13 mouse cellular contexts compared by ENCODE assay signal in the genomic region with DNA sequence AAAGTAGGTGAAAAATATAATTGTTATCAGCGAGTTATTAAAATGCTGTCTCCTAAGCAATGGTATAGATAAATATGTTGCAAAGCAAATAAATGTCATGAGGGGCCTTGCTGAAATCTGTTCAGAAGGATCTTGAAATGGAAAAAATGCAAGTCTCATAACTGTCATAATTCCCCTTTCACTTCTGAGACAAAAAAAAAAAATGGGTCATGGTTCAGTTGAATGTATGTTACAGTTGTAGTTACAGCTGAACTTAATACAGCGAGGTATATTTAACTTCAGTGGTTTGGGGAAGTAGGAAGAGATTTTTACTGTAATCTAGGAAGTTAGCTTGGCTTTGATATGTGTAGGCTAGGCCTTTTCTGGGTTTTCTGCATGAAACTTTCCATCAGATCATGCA. TPM values are rescaled to one million over a fixed set of nuclear protein-coding genes. Genes with fewer than 3 reads are reported as not detected.
DNase-seq lines count a peak whose midpoint lies in the region; ATAC-seq and TF ChIP-seq lines count a peak whose summit lies in the region.
"Had no signal": no experiment of that assay in that cellular context is flagged by ENCODE, and none has a peak within 500 bp of the region (broad histone marks: within the 10 kb centered on the region; RNA-seq: fewer than 3 reads in every experiment).

No protein-coding gene starts in this region.

- ATAC-seq in heart, embryonic 14.5 days (ENCODE audit: insufficient number of reproducible peaks, insufficient read depth, low FRiP score, low read depth): no peak
- no peak for ATAC-seq in midbrain, embryonic 11.5 days (ENCODE audit: low FRiP score)
- no peak for ATAC-seq in CD4-positive, CD25-positive, alpha-beta regulatory T cell, adult 4 months

- TF ChIP-seq POLR2A in cerebellum, adult 2 months (IDR thresholded peaks at IDR 0.05; ENCODE audit: borderline replicate concordance, insufficient read depth, low read length): no peak

- WGBS in cerebellum, adult 2 months: 76% methylated on average over 2 of the region's 2 CpGs
- WGBS in heart, embryonic 14.5 days: 69% methylated on average over 2 of the region's 2 CpGs
- WGBS in midbrain, embryonic 11.5 days: 79% methylated on average over 2 of the region's 2 CpGs
- 92% methylated on average over 2 of the region's 2 CpGs for WGBS in midbrain, embryonic 10.5 days

- no peak overlapping the region for H3K27ac ChIP-seq in cerebellum, adult 2 months (ENCODE audit: insufficient read depth, low read length)
- no peak overlapping the region for H3K27ac ChIP-seq in heart, embryonic 14.5 days (replicated peaks in 1 of 2; ENCODE audit: control insufficient read depth in 1 of 2, insufficient read depth in 1 of 2, low read depth in 2 of 2, low read length in 2 of 2)
- no peak overlapping the region for H3K27ac ChIP-seq in midbrain, embryonic 11.5 days (ENCODE audit: low read depth, low read length)
- no peak overlapping the region for H3K27ac ChIP-seq in midbrain, embryonic 10.5 days (replicated peaks)
- H3K27ac ChIP-seq: limb, embryonic 13.5 days had no signal

- peak overlapping the region; percentile 97 for H3K4me2 ChIP-seq in heart, embryonic 14.5 days (ENCODE audit: low read length)
- H3K4me2 ChIP-seq in midbrain, embryonic 11.5 days: no peak overlapping the region

- H3K4me1 ChIP-seq in cerebellum, adult 2 months (ENCODE audit: control insufficient read depth, insufficient read depth, low read length): peaks cover 3% of the 10 kb centered on the region
- H3K4me1 ChIP-seq in heart, embryonic 14.5 days (ENCODE audit: control insufficient read depth in 2 of 2, insufficient read depth in 2 of 2, low read length in 2 of 2): peaks cover 3 to 29% of the 10 kb centered on the region in 2 experiments; a peak in 3 of 4 replicates
- H3K4me1 ChIP-seq in midbrain, embryonic 11.5 days (ENCODE audit: control insufficient read depth, insufficient read depth, low read length): peaks cover 5% of the 10 kb centered on the region; the same call in 1 of the 2 replicates
- H3K4me1 ChIP-seq in midbrain, embryonic 10.5 days: peaks cover 10% of the 10 kb centered on the region

- no peaks in the 10 kb centered on the region for H3K27me3 ChIP-seq in cerebellum, adult 2 months (ENCODE audit: control insufficient read depth, insufficient read depth, low read length)
- H3K27me3 ChIP-seq in heart, embryonic 14.5 days (ENCODE audit: control insufficient read depth, insufficient read depth, low read length): no peaks in the 10 kb centered on the region
- no peaks in the 10 kb centered on the region for H3K27me3 ChIP-seq in midbrain, embryonic 11.5 days (ENCODE audit: control insufficient read depth, insufficient read depth, low read length)
- peaks cover 13% of the 10 kb centered on the region; the same call in 1 of the 2 replicates for H3K27me3 ChIP-seq in midbrain, embryonic 10.5 days (ENCODE audit: low read depth, poor library complexity, severe bottlenecking)
- H3K27me3 ChIP-seq: limb, embryonic 13.5 days had no signal

- peak overlapping the region; percentile 97 for H3K4me3 ChIP-seq in cerebellum, adult 2 months (replicated peaks; ENCODE audit: insufficient read depth, low read depth, low read length)
- H3K4me3 ChIP-seq in heart, embryonic 14.5 days (ENCODE audit: control insufficient read depth in 1 of 2, insufficient read depth in 1 of 2, low read depth in 1 of 2, low read length in 2 of 2): peak overlapping the region in 1 of 2 experiments; percentile 82; a peak in 2 of 4 replicates
- H3K4me3 ChIP-seq in midbrain, embryonic 11.5 days (ENCODE audit: low read depth, low read length): no peak overlapping the region
- no peak overlapping the region for H3K4me3 ChIP-seq in midbrain, embryonic 10.5 days

- DNase-seq in cerebellum, adult 2 months: no peak
- no peak for DNase-seq in cerebellum, postnatal 4 days (ENCODE audit: low spot score in 2 of 2)
- DNase-seq in heart, adult 18-20 months: no peak
- DNase-seq in midbrain, embryonic 11.5 days (ENCODE audit: low spot score, missing footprints): peak; percentile 60
- no peak for DNase-seq in midbrain, embryonic 10.5 days (ENCODE audit: low spot score)
- no peak for DNase-seq in B cell, adult 2 months
- DNase-seq: adrenal gland, adult 8-10 months; cerebellum, adult 9-11 months; gastrocnemius, postnatal 14 days; kidney, adult 8-10 months had no signal

- TF ChIP-seq CTCF in cerebellum, adult 2 months (IDR thresholded peaks at IDR 0.05; ENCODE audit: borderline replicate concordance, insufficient read depth, low read depth, low read length): no peak

- 0 out of 2 replicates have a peak, but pooled peaks cover 3% of the 10 kb centered on the region for H3K9me3 ChIP-seq in heart, embryonic 14.5 days (ENCODE audit: control insufficient read depth, low read length)
- no peaks in the 10 kb centered on the region for H3K9me3 ChIP-seq in midbrain, embryonic 11.5 days (ENCODE audit: control insufficient read depth, low read length)
- no peaks in the 10 kb centered on the region for H3K9me3 ChIP-seq in midbrain, embryonic 10.5 days (replicated peaks)
- H3K9me3 ChIP-seq: limb, embryonic 13.5 days had no signal

- peaks cover 26% of the 10 kb centered on the region for H3K36me3 ChIP-seq in heart, embryonic 14.5 days (ENCODE audit: control insufficient read depth, insufficient read depth, low read length)
- no peaks in the 10 kb centered on the region for H3K36me3 ChIP-seq in midbrain, embryonic 11.5 days (ENCODE audit: control insufficient read depth, insufficient read depth, low read length)
- no peaks in the 10 kb centered on the region for H3K36me3 ChIP-seq in midbrain, embryonic 10.5 days

- no peak overlapping the region for H3K9ac ChIP-seq in heart, embryonic 14.5 days (ENCODE audit: low read length)
- no peak overlapping the region for H3K9ac ChIP-seq in midbrain, embryonic 11.5 days (ENCODE audit: low read length)
- H3K9ac ChIP-seq: limb, embryonic 13.5 days had no signal

RNA-seq across cellular contexts. Expression of gene Camk2d, which starts 3.2 kb away (rescaled TPM):
- 162 and 183 TPM in 2 replicates for polyA plus RNA-seq in cerebellum, adult 2 months (2012; rRNA removed)
- 149 and 154 TPM in 2 replicates for polyA plus RNA-seq in heart, embryonic 14.5 days (2014; fragmentation: Nextera tagmentation; extraction: Ambion mirVana)
- 100 to 1,000 TPM; 132 to 135 TPM for total RNA-seq in heart, adult 18-20 months (2021)
- 13.5 TPM in 2 replicates for polyA plus RNA-seq in midbrain, embryonic 11.5 days (2014; fragmentation: Nextera tagmentation; extraction: Ambion mirVana)
- polyA plus RNA-seq in midbrain, embryonic 10.5 days (2016; fragmentation: Nextera tagmentation; extraction: Ambion mirVana): 11.7 and 13.0 TPM in 2 replicates
- polyA plus RNA-seq in CD4-positive, CD25-positive, alpha-beta regulatory T cell, adult 4 months (2017; shearing (Covaris generic)): 10 to 100 TPM; 62.2 to 75.6 TPM
